Mouse (Mus musculus) MEL (cell line): ENCODE data around the gene Man1c1. TPM values are rescaled to one million over a fixed set of nuclear protein-coding genes. Genes with fewer than 3 reads are reported as not detected.

Experiments
- DNase-seq: peaks from one replicate; pipeline ENCODE4 v3.0.0; 2011; ENCODE audit warnings: low read depth, low spot score
- H3K27ac ChIP-seq: 2 replicates; pipeline ENCODE4 v1.5.1; 2012; ENCODE audit warnings: low read depth, mild to moderate bottlenecking, control low read depth, low read length, moderate library complexity; ENCODE audit not compliant: control insufficient read depth
- H3K27me3 ChIP-seq, 2 experiments: fragments of 150-350 bp in 1 of 2; sonication (generic) in 1 of 2; 2 replicates each; pipeline ENCODE4 v1.6.1; 2012; ENCODE audit warnings: low read length in 2 of 2, mild to moderate bottlenecking in 2 of 2, improper control_type of control experiment in 1 of 2, moderate library complexity in 1 of 2; ENCODE audit not compliant: insufficient read depth in 2 of 2, control insufficient read depth in 1 of 2
- H3K36me3 ChIP-seq, 2 experiments: 2 replicates each; pipeline ENCODE4 v1.6.1; 2012 to 2014; ENCODE audit warnings: low read length in 2 of 2, improper control_type of control experiment in 1 of 2, inconsistent platforms in 1 of 2, mild to moderate bottlenecking in 1 of 2; ENCODE audit not compliant: insufficient read depth in 2 of 2, control insufficient read depth in 1 of 2
- H3K4me1 ChIP-seq, 2 experiments: fragments of 150-350 bp in 1 of 2; sonication (generic) in 1 of 2; 2 replicates each; pipeline ENCODE4 v1.6.1; 2012; ENCODE audit warnings: low read length in 2 of 2, improper control_type of control experiment in 1 of 2, mild to moderate bottlenecking in 1 of 2; ENCODE audit not compliant: insufficient read depth in 2 of 2, control insufficient read depth in 1 of 2
- H3K4me3 ChIP-seq, 2 experiments: fragments of 150-350 bp in 1 of 2; sonication (generic) in 1 of 2; 2 replicates each; pipeline ENCODE4 v1.5.1; 2012; ENCODE audit warnings: low read depth in 2 of 2, low read length in 2 of 2, mild to moderate bottlenecking in 2 of 2, moderate library complexity in 2 of 2, control low read depth in 1 of 2, improper control_type of control experiment in 1 of 2; ENCODE audit not compliant: control insufficient read depth in 1 of 2, insufficient read depth in 1 of 2
- H3K79me2 ChIP-seq: 2 replicates; pipeline ENCODE4 v1.6.1; 2012; ENCODE audit warnings: mild to moderate bottlenecking, low read length, moderate library complexity; ENCODE audit not compliant: control insufficient read depth, poor library complexity, insufficient read depth
- H3K9ac ChIP-seq: 2 replicates; pipeline ENCODE4 v1.6.1; 2012; ENCODE audit warnings: low read depth, mild to moderate bottlenecking, control low read depth, low read length, moderate library complexity; ENCODE audit not compliant: control insufficient read depth, poor library complexity, severe bottlenecking
- H3K9me3 ChIP-seq: fragments of 150-350 bp; sonication (generic); replicated peaks from 2 replicates; pipeline ENCODE4 v1.6.1; 2012; ENCODE audit warnings: mild to moderate bottlenecking, low read length, improper control_type of control experiment, moderate library complexity; ENCODE audit not compliant: insufficient read depth
- CTCF ChIP-seq, 3 experiments: IDR thresholded peaks in 2 of 3; conservative IDR thresholded peaks in 1 of 3; 2 replicates each; pipeline ENCODE4 v1.5.1; 2011 to 2012; ENCODE audit warnings: low read length in 3 of 3, low read depth in 2 of 3, mild to moderate bottlenecking in 2 of 3, improper control_type of control experiment in 1 of 3, inconsistent platforms in 1 of 3, mixed read lengths in 1 of 3, moderate library complexity in 1 of 3; ENCODE audit not compliant: control insufficient read depth in 1 of 3, insufficient read depth in 1 of 3, poor library complexity in 1 of 3, severe bottlenecking in 1 of 3
- ELF1 ChIP-seq: IDR thresholded peaks from 2 replicates; pipeline ENCODE4 v1.6.1; 2014; ENCODE audit warnings: low read depth, mild to moderate bottlenecking, inconsistent platforms, low read length, improper control_type of control experiment, moderate library complexity
- EP300 ChIP-seq, 2 experiments: IDR thresholded peaks; 2 replicates each; pipeline ENCODE4 v1.6.1; 2011; ENCODE audit warnings: improper control_type of control experiment in 2 of 2, low read length in 2 of 2, low read depth in 1 of 2, mild to moderate bottlenecking in 1 of 2
- GABPA ChIP-seq: IDR thresholded peaks from 2 replicates; pipeline ENCODE4 v1.6.1; 2012; ENCODE audit warnings: low read depth, mild to moderate bottlenecking, inconsistent platforms, low read length, improper control_type of control experiment, moderate library complexity
- GATA1 ChIP-seq: IDR thresholded peaks from 2 replicates; pipeline ENCODE4 v1.6.1; 2011; ENCODE audit warnings: low read depth, low read length, improper control_type of control experiment
- KAT2A ChIP-seq: conservative IDR thresholded peaks from 2 replicates; pipeline ENCODE4 v1.6.1; 2012; ENCODE audit warnings: low read depth, low read length, improper control_type of control experiment, inconsistent platforms
- MAFK ChIP-seq: IDR thresholded peaks from 2 replicates; pipeline ENCODE4 v1.6.1; 2011; ENCODE audit warnings: low read depth, mild to moderate bottlenecking, low read length, improper control_type of control experiment, borderline replicate concordance
- MAX ChIP-seq: IDR thresholded peaks from 2 replicates; pipeline ENCODE4 v1.6.1; 2011; ENCODE audit warnings: low read length, improper control_type of control experiment
- NELFE ChIP-seq: IDR thresholded peaks from 2 replicates; pipeline ENCODE4 v1.6.1; 2011; ENCODE audit warnings: low read depth, low read length, improper control_type of control experiment
- NRF1 ChIP-seq: IDR thresholded peaks from 2 replicates; pipeline ENCODE4 v1.6.1; 2014; ENCODE audit warnings: low read depth, mild to moderate bottlenecking, inconsistent platforms, low read length, improper control_type of control experiment, moderate library complexity; ENCODE audit not compliant: poor library complexity, insufficient read depth, severe bottlenecking
- POLR2A ChIP-seq, 2 experiments: IDR thresholded peaks; 2 replicates each; pipeline ENCODE4 v1.6.1; 2011 to 2012; ENCODE audit warnings: low read length in 2 of 2, mild to moderate bottlenecking in 2 of 2, control low read depth in 1 of 2, improper control_type of control experiment in 1 of 2, low read depth in 1 of 2, moderate library complexity in 1 of 2; ENCODE audit not compliant: control insufficient read depth in 1 of 2, insufficient read depth in 1 of 2, poor library complexity in 1 of 2
- POLR2AphosphoS2 ChIP-seq: IDR thresholded peaks from 2 replicates; pipeline ENCODE4 v1.6.1; 2011; ENCODE audit warnings: low read length, improper control_type of control experiment
- RAD21 ChIP-seq: IDR thresholded peaks from 2 replicates; pipeline ENCODE4 v1.6.1; 2011; ENCODE audit warnings: mild to moderate bottlenecking, low read depth, low read length, improper control_type of control experiment
- SIN3A ChIP-seq: IDR thresholded peaks from 2 replicates; pipeline ENCODE4 v1.6.1; 2012; ENCODE audit warnings: low read length, improper control_type of control experiment, inconsistent platforms
- TBP ChIP-seq: IDR thresholded peaks from 2 replicates; pipeline ENCODE4 v1.8.0; 2011; ENCODE audit warnings: low read depth, low read length, improper control_type of control experiment
- TCF12 ChIP-seq: IDR thresholded peaks from 2 replicates; pipeline ENCODE4 v1.6.1; 2014; ENCODE audit warnings: low read depth, mild to moderate bottlenecking, inconsistent platforms, low read length, improper control_type of control experiment, moderate library complexity
- USF1 ChIP-seq: IDR thresholded peaks from 2 replicates; pipeline ENCODE4 v1.6.1; 2014; ENCODE audit warnings: low read depth, mild to moderate bottlenecking, inconsistent platforms, low read length, improper control_type of control experiment, moderate library complexity
- USF2 ChIP-seq, 2 experiments: IDR thresholded peaks; 2 replicates each; pipeline ENCODE4 v1.6.1; 2011 to 2012; ENCODE audit warnings: improper control_type of control experiment in 2 of 2, low read length in 2 of 2, borderline replicate concordance in 1 of 2, inconsistent platforms in 1 of 2, low read depth in 1 of 2, mild to moderate bottlenecking in 1 of 2; ENCODE audit not compliant: insufficient read depth in 1 of 2
- ZC3H11A ChIP-seq: IDR thresholded peaks from 2 replicates; pipeline ENCODE4 v1.6.1; 2012; ENCODE audit warnings: low read depth, mild to moderate bottlenecking, inconsistent platforms, low read length, improper control_type of control experiment
- ZMIZ1 ChIP-seq: IDR thresholded peaks from 2 replicates; pipeline ENCODE4 v1.6.1; 2012; ENCODE audit warnings: low read depth, mild to moderate bottlenecking, inconsistent platforms, low read length, improper control_type of control experiment, moderate library complexity
- polyA plus RNA-seq, 2 experiments: library from polyadenylated mRNA; stranded (reverse) in 1 of 2; unstranded in 1 of 2; fragments of >175 nt in 1 of 2; fragments of >200 nt in 1 of 2; gene quantifications; 2 replicates each; pipeline versions ENCODE4 v1.2.1 to v1.2.4; 2012; ENCODE audit warnings: low replicate concordance in 2 of 2, low read depth in 1 of 2; ENCODE audit not compliant: insufficient read length in 2 of 2, insufficient read depth in 1 of 2, missing spikeins in 1 of 2
- total RNA-seq: library from RNA; depleted of rRNA; stranded (reverse); fragments of 300-350 nt; gene quantifications from 2 replicates; pipeline ENCODE4 v1.2.3, GENCODE M21; 2012

The Man1c1 gene
- total and polyA plus RNA-seq, 3 experiments: 1.9 to 5.2 TPM; not detected in 1

DNA sequence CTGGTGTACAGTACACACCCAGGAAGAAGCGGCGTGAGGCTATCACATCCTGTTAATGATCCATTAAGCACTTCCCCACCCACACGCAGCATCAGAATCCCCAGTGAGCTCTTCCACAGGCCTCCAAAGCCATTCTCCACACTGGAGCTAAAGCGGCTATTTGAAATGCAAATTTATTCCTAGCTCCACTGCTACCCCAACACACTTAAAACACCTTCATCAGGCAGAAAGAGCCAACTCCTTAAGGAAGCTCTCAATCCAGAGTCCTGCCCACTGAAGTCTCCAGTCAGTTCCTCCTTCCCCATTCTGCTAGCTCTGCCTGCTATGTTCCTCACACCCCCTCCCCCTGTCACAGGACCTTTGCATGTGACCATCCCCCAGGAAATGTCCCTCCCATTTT, 51.4 kb downstream of the Man1c1 start:
- Histone ChIP-seq H3K36me3 (no peaks in the 10 kb centered on the region), H3K4me1 (no peaks in the 10 kb centered on the region), H3K4me3 (no peak overlapping the region), H3K79me2 (no peaks in the 10 kb centered on the region), H3K27ac (no peak overlapping the region), H3K9me3 (no peaks in the 10 kb centered on the region), H3K9ac (no peak overlapping the region), H3K27me3 (peaks cover 0 to 5% of the 10 kb centered on the region in 2 experiments; a peak in 1 of 4 replicates)
- TF ChIP-seq ZMIZ1 (no peak), TCF12 (no peak), ELF1 (no peak), POLR2A (IDR thresholded peaks at IDR 0.05; ENCODE audit: control insufficient read depth in 1 of 2, insufficient read depth in 1 of 2, low read depth in 1 of 2, low read length in 2 of 2, poor library complexity in 1 of 2) (no peak), TBP (no peak), ZC3H11A (no peak), SIN3A (no peak), USF1 (no peak), GABPA (no peak), CTCF (IDR thresholded peaks at IDR 0.05 in 2 of 3, conservative IDR thresholded peaks at IDR 0.05 in 1 of 3; ENCODE audit: control insufficient read depth in 1 of 3, insufficient read depth in 1 of 3, low read depth in 2 of 3, low read length in 3 of 3, poor library complexity in 1 of 3, severe bottlenecking in 1 of 3) (no peak), POLR2AphosphoS2 (no peak)
- DNase-seq: no peak

DNA sequence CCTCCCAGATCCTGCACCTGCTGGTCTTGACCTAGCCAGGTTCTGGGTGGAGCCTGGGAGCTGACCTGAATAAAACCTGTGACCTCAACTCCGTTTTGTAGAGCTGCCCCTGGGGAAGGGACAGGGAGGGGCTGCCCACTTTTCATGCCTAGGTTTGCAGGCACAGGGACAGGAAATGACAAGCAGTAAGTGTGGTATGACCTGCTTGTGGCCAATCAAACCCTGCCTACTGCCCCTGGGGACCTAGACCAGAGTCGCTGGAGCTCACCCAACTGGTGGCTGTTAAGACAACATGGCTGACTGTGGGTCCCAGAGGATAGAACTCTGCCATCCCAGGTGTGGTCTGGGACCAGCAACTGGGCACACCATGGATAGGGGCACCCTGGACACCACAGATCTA, 51.9 kb downstream of the Man1c1 start:
- no peak for DNase-seq
- Histone ChIP-seq H3K4me1 (no peaks in the 10 kb centered on the region), H3K36me3 (no peaks in the 10 kb centered on the region), H3K9ac (no peak overlapping the region), H3K27ac (no peak overlapping the region), H3K79me2 (no peaks in the 10 kb centered on the region), H3K27me3 (peaks cover 0 to 5% of the 10 kb centered on the region in 2 experiments; a peak in 1 of 4 replicates), H3K4me3 (no peak overlapping the region), H3K9me3 (no peaks in the 10 kb centered on the region)
- TF ChIP-seq ZC3H11A (no peak), MAX (no peak), NELFE (no peak), SIN3A (no peak), RAD21 (no peak), GABPA (no peak), EP300 (IDR thresholded peaks at IDR 0.05; ENCODE audit: low read depth in 1 of 2, low read length in 2 of 2) (no peak), MAFK (no peak), TCF12 (no peak), KAT2A (no peak), GATA1 (no peak), NRF1 (no peak), USF1 (no peak), USF2 (IDR thresholded peaks at IDR 0.05; ENCODE audit: borderline replicate concordance in 1 of 2, insufficient read depth in 1 of 2, low read depth in 1 of 2, low read length in 2 of 2) (no peak)
